Mouse (Mus musculus): ENCODE data around the gene Vsx1.

GRCm38 (mm10) chr2:150667065-150667819, 21.9 kb downstream of the Vsx1 start:
- TF ChIP-seq TCF12 (IDR thresholded peaks at IDR 0.05; ENCODE audit: insufficient read depth, poor library complexity, severe bottlenecking) = no peak
- no peak for TF ChIP-seq POLR2A (IDR thresholded peaks at IDR 0.05; ENCODE audit: insufficient read length, low read depth)
- TF ChIP-seq USF1 (IDR thresholded peaks at IDR 0.05; ENCODE audit: low read depth) = no peak
- TF ChIP-seq MYOG (IDR thresholded peaks at IDR 0.05; ENCODE audit: control insufficient read depth in 1 of 3, insufficient read depth in 1 of 3, insufficient read length in 2 of 3, low read depth in 2 of 3) = no peak
- no peak for TF ChIP-seq REST (IDR thresholded peaks at IDR 0.05; ENCODE audit: insufficient read depth, insufficient read length)
- TF ChIP-seq MYOD1 (IDR thresholded peaks at IDR 0.05; ENCODE audit: control insufficient read depth in 1 of 3, insufficient read length in 2 of 3, low read depth in 2 of 3) = no peak
- no peak for TF ChIP-seq CEBPB (IDR thresholded peaks at IDR 0.05; ENCODE audit: insufficient read depth, poor library complexity, severe bottlenecking)
- no peak for TF ChIP-seq E2F4 (IDR thresholded peaks at IDR 0.05; ENCODE audit: insufficient read depth)
- TF ChIP-seq MAX (IDR thresholded peaks at IDR 0.05; ENCODE audit: low read depth) = no peak
